Mouse (Mus musculus): ENCODE measurements around the gene Sept14.
"Not testable (repeated sequence)": the region's sequence is repeated elsewhere in the genome, so short reads cannot be mapped to it uniquely, and the experiment has no call there.

Gene Sept14

GRCm38 (mm10) chr5:129708412-129708811, at the start of gene Sept14:
Gene Sept14, minus strand, starts transcription at chr5:129708512.
- no peak for DNase-seq (ENCODE audit: low read depth, low spot score)

GRCm38 (mm10) chr5:129756886-129757285, 48.6 kb upstream of the Sept14 start:
- DNase-seq (ENCODE audit: low read depth, low spot score) = no peak

GRCm38 (mm10) chr5:129744050-129744449, 35.7 kb upstream of the Sept14 start:
- no peak for DNase-seq (ENCODE audit: low read depth, low spot score)

GRCm38 (mm10) chr5:129742903-129743488, 34.7 kb upstream of the Sept14 start:
- DNase-seq (ENCODE audit: low read depth, low spot score) = no peak

GRCm38 (mm10) chr5:129740976-129741375, 32.7 kb upstream of the Sept14 start:
- DNase-seq (ENCODE audit: low read depth, low spot score) = no peak

- no peak for DNase-seq (ENCODE audit: low read depth, low spot score)
These were observed 22.7 kb upstream of the Sept14 start for GRCm38 (mm10) chr5:129731021-129731420.

- DNase-seq (ENCODE audit: low read depth, low spot score) = no peak
These were observed 22.0 kb upstream of the Sept14 start for GRCm38 (mm10) chr5:129730344-129730743.

- DNase-seq (ENCODE audit: low read depth, low spot score) = no peak
These were observed 21.0 kb upstream of the Sept14 start for GRCm38 (mm10) chr5:129729286-129729685.

GRCm38 (mm10) chr5:129726784-129727183, 18.5 kb upstream of the Sept14 start:
- no peak for DNase-seq (ENCODE audit: low read depth, low spot score)

- DNase-seq (ENCODE audit: low read depth, low spot score) = peak; percentile 16
These were observed 17.6 kb upstream of the Sept14 start for GRCm38 (mm10) chr5:129725774-129726392.

GRCm38 (mm10) chr5:129724834-129725773, 16.8 kb upstream of the Sept14 start, which contains the start of gene Nipsnap2:
Gene Nipsnap2, plus strand, starts transcription at chr5:129725063.
- DNase-seq (ENCODE audit: low read depth, low spot score) = peak; percentile 90

- DNase-seq (ENCODE audit: low read depth, low spot score) = no peak
These were observed 16.0 kb upstream of the Sept14 start for GRCm38 (mm10) chr5:129724268-129724667.

- no peak for DNase-seq (ENCODE audit: low read depth, low spot score)
These were observed 11.9 kb upstream of the Sept14 start for GRCm38 (mm10) chr5:129720176-129720575.

GRCm38 (mm10) chr5:129717016-129717415, 8.7 kb upstream of the Sept14 start:
- no peak for DNase-seq (ENCODE audit: low read depth, low spot score)

GRCm38 (mm10) chr5:129715326-129715861, 7.1 kb upstream of the Sept14 start, which contains the start of gene Mrps17:
Gene Mrps17, plus strand, starts transcription at chr5:129715497.
- DNase-seq (ENCODE audit: low read depth, low spot score) = peak; percentile 92

GRCm38 (mm10) chr5:129703368-129703767, 4.9 kb downstream of the Sept14 start:
- no peak for DNase-seq (ENCODE audit: low read depth, low spot score)

- DNase-seq (ENCODE audit: low read depth, low spot score) = no peak
These were observed 6.6 kb downstream of the Sept14 start for GRCm38 (mm10) chr5:129701706-129702105.

- no peak for DNase-seq (ENCODE audit: low read depth, low spot score)
These were observed 7.8 kb downstream of the Sept14 start for GRCm38 (mm10) chr5:129700506-129700905.

GRCm38 (mm10) chr5:129690528-129690927, 17.8 kb downstream of the Sept14 start:
- DNase-seq (ENCODE audit: low read depth, low spot score) = no peak

GRCm38 (mm10) chr5:129687621-129688020, 20.7 kb downstream of the Sept14 start:
- no peak for DNase-seq (ENCODE audit: low read depth, low spot score)

- DNase-seq (ENCODE audit: low read depth, low spot score) = not testable (repeated sequence)
These were observed 23.2 kb downstream of the Sept14 start for GRCm38 (mm10) chr5:129685141-129685540.

- peak; percentile 84 for DNase-seq (ENCODE audit: low read depth, low spot score)
These were observed 38.3 kb downstream of the Sept14 start, which contains the start of gene Zfp11 for GRCm38 (mm10) chr5:129670036-129670458. Gene Zfp11, minus strand, starts transcription at chr5:129670099.

All from forelimb bud, embryonic 11.5 days (tissue).